Mouse (Mus musculus): ENCODE measurements at regions not wholly inside any gene's neighbourhood (a gene's known extent, or its start where the extent isn't known, plus 50 kb on each side); places are given as distances from the start of the nearest gene placed in this dataset.
"Not testable (repeated sequence)": the region's sequence is repeated elsewhere in the genome, so short reads cannot be mapped to it uniquely, and the experiment has no call there.

- no peak for DNase-seq
These were observed 527.4 kb upstream of the Gm5150 start for GRCm38 (mm10) chr3:16533643-16534042.

GRCm38 (mm10) chr3:16527511-16527910 is 521.3 kb upstream of the Gm5150 start:
- not testable (repeated sequence) for DNase-seq

GRCm38 (mm10) chr3:16488431-16488830 is 482.2 kb upstream of the Gm5150 start:
- not testable (repeated sequence) for DNase-seq

GRCm38 (mm10) chr3:16482750-16483149 is 476.5 kb upstream of the Gm5150 start:
- DNase-seq, result no peak

- DNase-seq, result no peak
These were observed 465.1 kb upstream of the Gm5150 start for GRCm38 (mm10) chr3:16471360-16471759.

- peak; percentile 85 for DNase-seq
These were observed 460.2 kb upstream of the Gm5150 start for GRCm38 (mm10) chr3:16466388-16466787.

- DNase-seq, result no peak
These were observed 459.1 kb upstream of the Gm5150 start for GRCm38 (mm10) chr3:16465357-16465756.

- no peak for DNase-seq
These were observed 458.1 kb upstream of the Gm5150 start for GRCm38 (mm10) chr3:16464301-16464700.

- DNase-seq, result no peak
These were observed 426.8 kb upstream of the Gm5150 start for GRCm38 (mm10) chr3:16433033-16433432.

GRCm38 (mm10) chr3:16431819-16432115 is 425.5 kb upstream of the Gm5150 start:
- no peak for DNase-seq

- peak; percentile 48 for DNase-seq
These were observed 425.0 kb upstream of the Gm5150 start for GRCm38 (mm10) chr3:16431082-16431818.

Data from retina, postnatal 1 day (tissue).